Mouse (Mus musculus) ES-E14 (cell line): ENCODE data around the gene Stk35. TPM values are rescaled to one million over a fixed set of nuclear protein-coding genes. Genes with fewer than 3 reads are reported as not detected.

Experiments used
- DNase-seq: peaks from one replicate; pipeline ENCODE4 v3.0.0-alpha.2; 2013; ENCODE audit warnings: low read depth, low spot score
- H3K27ac ChIP-seq: 2 replicates; pipeline ENCODE4 v1.5.1; 2012; ENCODE audit warnings: low read depth, mild to moderate bottlenecking, low read length, moderate library complexity, mixed read lengths; ENCODE audit not compliant: poor library complexity, insufficient read depth, severe bottlenecking
- H3K36me3 ChIP-seq: 2 replicates; pipeline ENCODE4 v1.6.1; 2012; ENCODE audit warnings: mild to moderate bottlenecking, low read length, moderate library complexity, mixed read lengths; ENCODE audit not compliant: control insufficient read depth, poor library complexity, insufficient read depth, severe bottlenecking
- H3K4me1 ChIP-seq, 2 experiments: fragments of 150-350 bp in 1 of 2; sonication (generic) in 1 of 2; 2 replicates each; pipeline ENCODE4 v1.6.1; 2012; ENCODE audit warnings: low read length in 2 of 2, mild to moderate bottlenecking in 1 of 2, mixed read lengths in 1 of 2; ENCODE audit not compliant: control insufficient read depth in 2 of 2, insufficient read depth in 2 of 2, poor library complexity in 1 of 2
- H3K4me3 ChIP-seq, 2 experiments: fragments of 150-350 bp in 1 of 2; sonication (generic) in 1 of 2; 2 replicates each; pipeline ENCODE4 v1.5.1; 2012; ENCODE audit warnings: low read length in 2 of 2, low read depth in 1 of 2, mild to moderate bottlenecking in 1 of 2, mixed read lengths in 1 of 2; ENCODE audit not compliant: insufficient read depth in 1 of 2, poor library complexity in 1 of 2, severe bottlenecking in 1 of 2
- H3K9ac ChIP-seq: 2 replicates; pipeline ENCODE4 v1.6.1; 2012; ENCODE audit warnings: low read depth, mild to moderate bottlenecking, low read length, mixed read lengths; ENCODE audit not compliant: poor library complexity, insufficient read depth, severe bottlenecking
- H3K9me3 ChIP-seq: fragments of 150-350 bp; sonication (generic); 2 replicates; pipeline ENCODE4 v1.6.1; 2012; ENCODE audit warnings: low read depth, mild to moderate bottlenecking, low read length; ENCODE audit not compliant: control insufficient read depth, insufficient read depth
- CHD2 ChIP-seq: IDR thresholded peaks from 2 replicates; pipeline ENCODE4 v1.6.1; 2014; ENCODE audit warnings: mild to moderate bottlenecking, low read depth, low read length, inconsistent platforms
- HCFC1 ChIP-seq: IDR thresholded peaks from 2 replicates; pipeline ENCODE4 v1.6.1; 2012; ENCODE audit warnings: low read length, inconsistent platforms, borderline replicate concordance; ENCODE audit not compliant: insufficient read depth
- MAFK ChIP-seq: IDR thresholded peaks from 2 replicates; pipeline ENCODE4 v1.6.1; 2014; ENCODE audit warnings: mild to moderate bottlenecking, low read depth, low read length, inconsistent platforms; ENCODE audit not compliant: insufficient read depth
- ZC3H11A ChIP-seq: IDR thresholded peaks from 2 replicates; pipeline ENCODE4 v1.6.1; 2012; ENCODE audit warnings: low read depth, mild to moderate bottlenecking, inconsistent platforms, low read length, borderline replicate concordance
- ZNF384 ChIP-seq: IDR thresholded peaks from 2 replicates; pipeline ENCODE4 v1.6.1; 2012; ENCODE audit warnings: low read depth, low read length, inconsistent platforms
- in situ Hi-C, 2 experiments: fragments of 600-800 bp; cut with MboI; formaldehyde crosslinking; loops; one replicate each; pipeline ENCODE4 v1.15.1; 2025; ENCODE audit warnings: low sequenced_read_pairs in 2 of 2, inconsistent platforms in 1 of 2; ENCODE audit not compliant: unreplicated experiment in 2 of 2
- total RNA-seq: library from RNA; depleted of rRNA; stranded (reverse); fragments of 300-350 nt; gene quantifications from 2 replicates; pipeline ENCODE4 v1.2.3, GENCODE M21; 2012

The Stk35 gene
- total RNA-seq, 1 experiment: 22.1 TPM

- H3K9me3 ChIP-seq: no peaks in the 10 kb centered on the region
- H3K4me1 ChIP-seq: no peaks in the 10 kb centered on the region
- H3K9ac ChIP-seq: no peak overlapping the region
- TF ChIP-seq CHD2: no peak
- TF ChIP-seq MAFK: no peak
- TF ChIP-seq ZC3H11A: no peak
- no peak overlapping the region for H3K4me3 ChIP-seq
- no peak overlapping the region for H3K27ac ChIP-seq
- DNase-seq: no peak
- H3K36me3 ChIP-seq: no peaks in the 10 kb centered on the region
- in situ Hi-C loops: loop anchor here in 1 of 2 experiments (25.0 kb wide), 1 partner anchor 164 kb away; the partner anchor contains the start of gene Pdyn
These were observed 51.2 kb downstream of the Stk35 start for GRCm38 (mm10) chr2:129851512-129851911.

GRCm38 (mm10) chr2:129863256-129863655 is 62.9 kb downstream of the Stk35 start:
- Histone ChIP-seq H3K9ac (no peak overlapping the region), H3K4me3 (no peak overlapping the region), H3K27ac (no peak overlapping the region), H3K4me1 (no peaks in the 10 kb centered on the region), H3K36me3 (no peaks in the 10 kb centered on the region), H3K9me3 (no peaks in the 10 kb centered on the region)
- TF ChIP-seq ZC3H11A (no peak), MAFK (no peak), CHD2 (no peak), ZNF384 (no peak), HCFC1 (no peak)
- in situ Hi-C loops: loop anchor here in 1 of 2 experiments (25.0 kb wide), 1 partner anchor 176 kb away; the partner anchor contains the start of gene Pdyn
- no peak for DNase-seq

- no peak overlapping the region for H3K27ac ChIP-seq
- no peaks in the 10 kb centered on the region for H3K4me1 ChIP-seq
- no peak for DNase-seq
- no peaks in the 10 kb centered on the region for H3K9me3 ChIP-seq
- H3K9ac ChIP-seq: no peak overlapping the region
- no peak overlapping the region for H3K4me3 ChIP-seq
- in situ Hi-C loops: loop anchor here in 1 of 2 experiments (25.0 kb wide), 1 partner anchor 178 kb away; the partner anchor contains the start of gene Pdyn
- H3K36me3 ChIP-seq: no peaks in the 10 kb centered on the region
- TF ChIP-seq MAFK (no peak), ZNF384 (no peak)
These were observed 64.6 kb downstream of the Stk35 start for GRCm38 (mm10) chr2:129864958-129865357.

- Histone ChIP-seq H3K9ac (no peak overlapping the region), H3K4me1 (no peaks in the 10 kb centered on the region), H3K4me3 (no peak overlapping the region), H3K36me3 (no peaks in the 10 kb centered on the region), H3K9me3 (no peaks in the 10 kb centered on the region), H3K27ac (no peak overlapping the region)
- DNase-seq: no peak
- in situ Hi-C loops: loop anchor here in 1 of 2 experiments (25.0 kb wide), 1 partner anchor 182 kb away; the partner anchor contains the start of gene Pdyn
- TF ChIP-seq HCFC1: no peak
- no peak for TF ChIP-seq MAFK
- TF ChIP-seq CHD2: no peak
- TF ChIP-seq ZNF384: no peak
These were observed 68.8 kb downstream of the Stk35 start for GRCm38 (mm10) chr2:129869151-129869550.

- H3K4me1 ChIP-seq: no peaks in the 10 kb centered on the region
- DNase-seq: no peak
- no peak for TF ChIP-seq MAFK
- no peak for TF ChIP-seq ZC3H11A
- TF ChIP-seq ZNF384: no peak
- TF ChIP-seq CHD2: no peak
- no peak for TF ChIP-seq HCFC1
- no peak overlapping the region for H3K27ac ChIP-seq
- in situ Hi-C loops: loop anchor here (10.0 to 25.0 kb wide), 2 partner anchors 184 to 186 kb away; partner anchors contain the start of gene Pdyn (in 1 of the 2)
- H3K9me3 ChIP-seq: no peaks in the 10 kb centered on the region
- no peak overlapping the region for H3K9ac ChIP-seq
- no peaks in the 10 kb centered on the region for H3K36me3 ChIP-seq
- no peak overlapping the region for H3K4me3 ChIP-seq
These were observed 70.9 kb downstream of the Stk35 start for GRCm38 (mm10) chr2:129871246-129871645.
